Comparison of ENCODE assay signal across 19 mouse cellular contexts in the genomic region with DNA sequence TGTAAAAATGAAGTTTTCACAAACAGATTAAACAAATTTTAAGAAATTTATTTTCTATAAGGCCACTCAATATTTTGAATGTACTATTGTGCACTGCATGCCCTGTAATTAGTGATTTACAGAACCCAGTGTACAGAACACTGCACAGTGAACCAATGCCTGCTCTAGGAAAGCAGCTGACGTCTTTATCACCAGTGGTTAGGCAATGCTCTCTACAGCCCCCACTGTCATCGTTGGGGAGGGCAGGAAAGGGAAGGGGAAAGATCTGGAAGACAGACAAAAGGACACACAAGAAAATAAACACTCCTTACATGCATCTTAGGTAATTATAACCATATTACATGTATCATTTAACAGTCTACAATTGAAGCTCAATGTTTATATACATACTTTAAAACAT.
DNase-seq lines count a peak whose midpoint lies in the region; ATAC-seq lines count a peak whose summit lies in the region.
"Had no signal": no experiment of that assay in that cellular context is flagged by ENCODE, and none has a peak within 500 bp of the region (broad histone marks: within the 10 kb centered on the region; RNA-seq: fewer than 3 reads in every experiment).

No protein-coding gene starts in this region.

- intact Hi-C loops in heart, postnatal 36 days (cut with DNase I), result no loop called here

- no peak overlapping the region for H3K4me3 ChIP-seq in heart, embryonic 16.5 days (ENCODE audit: low read length)
- H3K4me3 ChIP-seq in liver, embryonic 16.5 days (ENCODE audit: low read depth, low read length), result no peak overlapping the region
- no peak overlapping the region for H3K4me3 ChIP-seq in liver, embryonic 11.5 days (ENCODE audit: low read depth, low read length)
- H3K4me3 ChIP-seq: embryonic facial prominence, embryonic 15.5 days; forebrain, embryonic 10.5 days; heart, embryonic 15.5 days; limb, embryonic 13.5 days; midbrain, embryonic 13.5 days; neural tube, embryonic 15.5 days had no signal

- no peaks in the 10 kb centered on the region for H3K36me3 ChIP-seq in heart, embryonic 16.5 days (ENCODE audit: control insufficient read depth, insufficient read depth)
- no peaks in the 10 kb centered on the region for H3K36me3 ChIP-seq in liver, embryonic 16.5 days (ENCODE audit: control insufficient read depth, insufficient read depth)
- no peaks in the 10 kb centered on the region for H3K36me3 ChIP-seq in liver, embryonic 11.5 days (ENCODE audit: control insufficient read depth, insufficient read depth, low read length)
- H3K36me3 ChIP-seq: embryonic facial prominence, embryonic 15.5 days; forebrain, embryonic 10.5 days; heart, embryonic 15.5 days; limb, embryonic 13.5 days; midbrain, embryonic 13.5 days; neural tube, embryonic 15.5 days had no signal

- peak; percentile 41; the same call in 1 of the 2 replicates for ATAC-seq in heart, embryonic 16.5 days (replicated peaks; ENCODE audit: extremely low read depth, insufficient read depth, low FRiP score)
- ATAC-seq in liver, embryonic 16.5 days (ENCODE audit: low read depth), result 0 out of 2 replicates have a peak, but pooled peaks have one; percentile 30
- no peak for ATAC-seq in liver, embryonic 11.5 days (replicated peaks; ENCODE audit: low FRiP score)
- ATAC-seq: midbrain, embryonic 13.5 days had no signal

- no peak overlapping the region for H3K27ac ChIP-seq in heart, embryonic 16.5 days (ENCODE audit: low read length)
- H3K27ac ChIP-seq in liver, embryonic 16.5 days (ENCODE audit: low read length), result no peak overlapping the region
- H3K27ac ChIP-seq in liver, embryonic 11.5 days (ENCODE audit: low read depth, low read length), result no peak overlapping the region
- H3K27ac ChIP-seq: embryonic facial prominence, embryonic 15.5 days; forebrain, embryonic 10.5 days; heart, embryonic 15.5 days; hindbrain, embryonic 14.5 days; limb, embryonic 13.5 days; midbrain, embryonic 13.5 days; neural tube, embryonic 15.5 days; stomach, postnatal 0 days had no signal

- H3K27me3 ChIP-seq in heart, embryonic 16.5 days (ENCODE audit: control insufficient read depth, insufficient read depth, low read length), result no peaks in the 10 kb centered on the region
- H3K27me3 ChIP-seq in liver, embryonic 16.5 days (ENCODE audit: control insufficient read depth, insufficient read depth, low read depth, low read length), result no peaks in the 10 kb centered on the region
- no peaks in the 10 kb centered on the region for H3K27me3 ChIP-seq in liver, embryonic 11.5 days (replicated peaks; ENCODE audit: control insufficient read depth, insufficient read depth, low read length)
- H3K27me3 ChIP-seq: embryonic facial prominence, embryonic 15.5 days; heart, embryonic 15.5 days; limb, embryonic 13.5 days; midbrain, embryonic 13.5 days; neural tube, embryonic 15.5 days had no signal

- H3K9me3 ChIP-seq in heart, embryonic 16.5 days (replicated peaks; ENCODE audit: control insufficient read depth, low read length), result no peaks in the 10 kb centered on the region
- no peaks in the 10 kb centered on the region for H3K9me3 ChIP-seq in liver, embryonic 16.5 days (replicated peaks; ENCODE audit: control insufficient read depth, low read length)
- no peaks in the 10 kb centered on the region for H3K9me3 ChIP-seq in liver, embryonic 11.5 days (ENCODE audit: control insufficient read depth, low read length)
- H3K9me3 ChIP-seq: embryonic facial prominence, embryonic 15.5 days; forebrain, embryonic 10.5 days; heart, embryonic 15.5 days; limb, embryonic 13.5 days; midbrain, embryonic 13.5 days; neural tube, embryonic 15.5 days had no signal

- no peak for DNase-seq in heart, postnatal 36 days
- no peak for DNase-seq in liver, embryonic 11.5 days (ENCODE audit: low spot score)
- DNase-seq in kidney, postnatal 10 days, result peak; percentile 53
- peak; percentile 64 for DNase-seq in lung, postnatal 25 days (ENCODE audit: low spot score)
- no peak for DNase-seq in left cerebral cortex, adult 9 months (ENCODE audit: low spot score in 2 of 2)
- no peak for DNase-seq in B cell, adult 2 months
- DNase-seq: adrenal gland, postnatal 25 days; cerebellum, adult 8-10 months; gastrocnemius, postnatal 10 days had no signal

- no peak overlapping the region for H3K4me2 ChIP-seq in heart, embryonic 16.5 days (ENCODE audit: low read depth, low read length)
- H3K4me2 ChIP-seq in liver, embryonic 16.5 days (ENCODE audit: low read depth, low read length), result no peak overlapping the region
- H3K4me2 ChIP-seq in liver, embryonic 11.5 days, result no peak overlapping the region
- H3K4me2 ChIP-seq: embryonic facial prominence, embryonic 15.5 days; heart, embryonic 15.5 days; hindbrain, embryonic 14.5 days; limb, embryonic 13.5 days; midbrain, embryonic 13.5 days; neural tube, embryonic 15.5 days had no signal

- H3K4me1 ChIP-seq in heart, embryonic 16.5 days (ENCODE audit: control insufficient read depth, insufficient read depth, low read length), result peaks cover 6% of the 10 kb centered on the region; the same call in 1 of the 2 replicates
- peaks cover 2% of the 10 kb centered on the region for H3K4me1 ChIP-seq in liver, embryonic 16.5 days (ENCODE audit: control insufficient read depth, low read depth, low read length)
- no peaks in the 10 kb centered on the region for H3K4me1 ChIP-seq in liver, embryonic 11.5 days (replicated peaks; ENCODE audit: control insufficient read depth, insufficient read depth, low read length)
- H3K4me1 ChIP-seq: embryonic facial prominence, embryonic 15.5 days had no signal

- no peak overlapping the region for H3K9ac ChIP-seq in heart, embryonic 16.5 days (ENCODE audit: low read length)
- H3K9ac ChIP-seq in liver, embryonic 16.5 days (ENCODE audit: low read depth, low read length), result no peak overlapping the region
- no peak overlapping the region for H3K9ac ChIP-seq in liver, embryonic 11.5 days (ENCODE audit: low read depth, low read length)
- H3K9ac ChIP-seq: embryonic facial prominence, embryonic 15.5 days; heart, embryonic 15.5 days; hindbrain, embryonic 14.5 days; limb, embryonic 13.5 days; midbrain, embryonic 13.5 days; neural tube, embryonic 15.5 days had no signal

- 15% methylated on average over 2 of the region's 2 CpGs for WGBS in heart, embryonic 16.5 days
- WGBS in liver, embryonic 16.5 days (ENCODE audit: insufficient replicate concordance), result 9% methylated on average over 2 of the region's 2 CpGs
- WGBS in liver, embryonic 11.5 days, result 12% methylated on average over 2 of the region's 2 CpGs

Comparison
In these comparisons a context has a peak if more than half of its experiments do, and no peak if none do; other contexts are left out.
1. DNase-seq: peak in kidney, postnatal 10 days (single experiment) and lung, postnatal 25 days (single experiment); none in heart, postnatal 36 days (0 of 2), liver, embryonic 11.5 days (single experiment), left cerebral cortex, adult 9 months (0 of 2) and B cell, adult 2 months (0 of 2).